Mouse (Mus musculus) frontal cortex, adult 2 months (tissue): Measurements from ENCODE around the gene Sstr3. TPM values are rescaled to one million over a fixed set of nuclear protein-coding genes. Genes with fewer than 3 reads are reported as not detected.

ENCODE experiments used
- DNase-seq, 2 experiments: peaks; one replicate each; pipeline ENCODE4 v3.0.0; 2022; ENCODE audit warnings: low spot score in 1 of 2; ENCODE audit errors: extremely low spot score in 1 of 2
- polyA plus RNA-seq: library from polyadenylated mRNA; depleted of rRNA; stranded (reverse); fragments of >200 nt; gene quantifications from 2 replicates; pipeline ENCODE4 v1.2.3, GENCODE M21; 2012

Gene Sstr3
- polyA plus RNA-seq, 1 experiment = 24.4 TPM

GRCm38 (mm10) chr15:78532566-78533345 lies 11.7 kb downstream of the Sstr3 start:
- DNase-seq = no peak

- peak; percentile 100 for DNase-seq
Observed at GRCm38 (mm10) chr15:78531901-78532469, 12.5 kb downstream of the Sstr3 start.

- no peak for DNase-seq
Observed at GRCm38 (mm10) chr15:78531451-78531720, 13.1 kb downstream of the Sstr3 start.

- peak in 1 of 2 experiments; percentile 38 for DNase-seq
Observed at GRCm38 (mm10) chr15:78530671-78531450, 13.6 kb downstream of the Sstr3 start, which contains the start of gene C1qtnf6. TSS of gene C1qtnf6 (minus strand) at chr15:78531416.

- DNase-seq = no peak
Observed at GRCm38 (mm10) chr15:78530141-78530540, 14.3 kb downstream of the Sstr3 start.

- DNase-seq = peak in 1 of 2 experiments; percentile 78
Observed at GRCm38 (mm10) chr15:78529428-78529990, 15.0 kb downstream of the Sstr3 start.

GRCm38 (mm10) chr15:78528726-78529411 lies 15.6 kb downstream of the Sstr3 start:
- DNase-seq = no peak

- peak in 1 of 2 experiments; percentile 70 for DNase-seq
Observed at GRCm38 (mm10) chr15:78527973-78528372, 16.5 kb downstream of the Sstr3 start.

- DNase-seq = no peak
Observed at GRCm38 (mm10) chr15:78524163-78524562, 20.3 kb downstream of the Sstr3 start.

GRCm38 (mm10) chr15:78521892-78522291 lies 22.6 kb downstream of the Sstr3 start:
- DNase-seq = no peak

GRCm38 (mm10) chr15:78521331-78521730 lies 23.2 kb downstream of the Sstr3 start:
- no peak for DNase-seq

GRCm38 (mm10) chr15:78520112-78520715 lies 24.3 kb downstream of the Sstr3 start:
- no peak for DNase-seq

- DNase-seq = no peak
Observed at GRCm38 (mm10) chr15:78518221-78518620, 26.3 kb downstream of the Sstr3 start.

- DNase-seq = no peak
Observed at GRCm38 (mm10) chr15:78515759-78516158, 28.7 kb downstream of the Sstr3 start.

GRCm38 (mm10) chr15:78514393-78515146 lies 29.9 kb downstream of the Sstr3 start:
- peak; percentile 58 to 94 for DNase-seq

- DNase-seq = no peak
Observed at GRCm38 (mm10) chr15:78513019-78513418, 31.5 kb downstream of the Sstr3 start.

GRCm38 (mm10) chr15:78511951-78512350 lies 32.5 kb downstream of the Sstr3 start:
- no peak for DNase-seq

GRCm38 (mm10) chr15:78510736-78511135 lies 33.7 kb downstream of the Sstr3 start:
- DNase-seq = no peak

- no peak for DNase-seq
Observed at GRCm38 (mm10) chr15:78510121-78510576, 34.3 kb downstream of the Sstr3 start.
